Comparison of ENCODE assay signal across 14 mouse cellular contexts in the genomic region with DNA sequence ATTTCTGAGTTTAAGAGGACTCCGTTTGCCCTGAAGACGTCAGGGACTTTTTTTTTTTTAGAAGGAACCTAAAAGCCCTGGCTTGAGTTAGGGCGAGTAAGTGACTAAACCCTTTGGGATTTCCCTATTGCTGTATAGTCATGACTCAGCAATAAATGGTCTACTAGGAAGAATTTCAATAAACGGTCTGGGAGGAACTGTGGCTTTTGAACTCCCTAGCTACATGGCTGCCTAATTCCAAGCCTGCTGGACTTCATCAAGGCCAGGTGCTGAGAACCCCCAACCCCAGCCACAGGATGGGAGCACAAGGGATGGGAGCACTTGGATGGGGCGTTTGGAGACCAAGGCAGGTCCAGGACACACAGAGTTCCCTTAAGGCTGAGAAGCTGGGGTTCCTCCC. TPM values are rescaled to one million over a fixed set of nuclear protein-coding genes. Genes with fewer than 3 reads are reported as not detected.
DNase-seq lines count a peak whose midpoint lies in the region; ATAC-seq and TF ChIP-seq lines count a peak whose summit lies in the region.
"Had no signal": no experiment of that assay in that cellular context is flagged by ENCODE, and none has a peak within 500 bp of the region (broad histone marks: within the 10 kb centered on the region; RNA-seq: fewer than 3 reads in every experiment).

No protein-coding gene starts in this region.

- H3K36me3 ChIP-seq in C2C12 (ENCODE audit: control insufficient read depth, insufficient read depth) (no peaks in the 10 kb centered on the region), G1E (replicated peaks) (no peaks in the 10 kb centered on the region)
- H3K36me3 ChIP-seq in megakaryocyte, embryonic 14.5 days (replicated peaks; ENCODE audit: low read length), result no peaks in the 10 kb centered on the region
- H3K36me3 ChIP-seq: embryonic facial prominence, embryonic 12.5 days; midbrain, embryonic 15.5 days had no signal

- no peak for TF ChIP-seq CTCF in C2C12 (IDR thresholded peaks at IDR 0.05; ENCODE audit: control insufficient read depth, insufficient read depth, insufficient read length)
- TF ChIP-seq CTCF in G1E (IDR thresholded peaks at IDR 0.05; ENCODE audit: low read depth, low read length), result no peak

- H3K4me1 ChIP-seq in G1E (ENCODE audit: insufficient read depth, low read depth, low read length), result peaks cover 63% of the 10 kb centered on the region
- H3K4me1 ChIP-seq in megakaryocyte, embryonic 14.5 days, result peaks cover 89% of the 10 kb centered on the region
- H3K4me1 ChIP-seq: embryonic facial prominence, embryonic 12.5 days; midbrain, embryonic 15.5 days had no signal

- intact Hi-C loops in heart, postnatal 36 days (cut with DNase I), result no loop called here

- no peaks in the 10 kb centered on the region for H3K27me3 ChIP-seq in C2C12 (ENCODE audit: control insufficient read depth, insufficient read depth, insufficient read length)
- no peaks in the 10 kb centered on the region for H3K27me3 ChIP-seq in G1E (ENCODE audit: insufficient read depth, low read length)
- no peaks in the 10 kb centered on the region for H3K27me3 ChIP-seq in megakaryocyte, embryonic 14.5 days (replicated peaks)
- H3K27me3 ChIP-seq: embryonic facial prominence, embryonic 12.5 days; midbrain, embryonic 15.5 days had no signal

- no peaks in the 10 kb centered on the region for H3K79me2 ChIP-seq in C2C12 (ENCODE audit: control insufficient read depth, insufficient read depth)

- H3ac ChIP-seq in C2C12 (ENCODE audit: control insufficient read depth, insufficient read length, low read depth), result no peak overlapping the region

- H3K9me3 ChIP-seq in G1E (replicated peaks), result no peaks in the 10 kb centered on the region
- no peaks in the 10 kb centered on the region for H3K9me3 ChIP-seq in megakaryocyte, embryonic 14.5 days
- H3K9me3 ChIP-seq: embryonic facial prominence, embryonic 12.5 days; midbrain, embryonic 15.5 days had no signal

- H3K4me3 ChIP-seq in C2C12 (ENCODE audit: insufficient read depth, poor library complexity, severe bottlenecking) (no peak overlapping the region), G1E (ENCODE audit: low read depth, low read length) (peak overlapping the region; percentile 50; the same call in 1 of the 2 replicates)
- H3K4me3 ChIP-seq in megakaryocyte, embryonic 14.5 days (replicated peaks), result peak overlapping the region; percentile 69
- H3K4me3 ChIP-seq: embryonic facial prominence, embryonic 12.5 days; midbrain, embryonic 15.5 days had no signal

- no peaks in the 10 kb centered on the region for H3K79me3 ChIP-seq in C2C12 (ENCODE audit: low read depth)

- no peak for DNase-seq in G1E (ENCODE audit: low spot score)
- no peak for DNase-seq in layer of hippocampus, adult 8-10 months (ENCODE audit: low spot score in 2 of 2)
- DNase-seq in heart, postnatal 36 days, result no peak
- DNase-seq: cerebellum, adult 11 months; gastrocnemius, postnatal 14 days; lung, postnatal 10 days; right cerebral cortex, postnatal 25 days had no signal

- ATAC-seq in G1E (ENCODE audit: extremely low read depth, insufficient number of reproducible peaks, low FRiP score, poor library complexity, severe bottlenecking), result peak; percentile 25; the same call in 1 of the 2 replicates
- ATAC-seq in common myeloid progenitor, adult 5-6 weeks (replicated peaks; ENCODE audit: low read depth, poor library complexity, severe bottlenecking), result peak; percentile 40
- ATAC-seq in inflammation-experienced regulatory T-cells, adult 6 months, result no peak
- ATAC-seq: activated CD4-positive, CD25-positive, alpha-beta regulatory T cell, adult 4 months; midbrain, embryonic 15.5 days had no signal

TF ChIP-seq in C2C12, 6 proteins besides CTCF, POLR2A, EP300 and RAD21:
- TF ChIP-seq MYOD1 (IDR thresholded peaks at IDR 0.05; ENCODE audit: control insufficient read depth, insufficient read length, low read depth) (no peak), USF1 (IDR thresholded peaks at IDR 0.05; ENCODE audit: low read depth) (no peak), FOSL1 (IDR thresholded peaks at IDR 0.05; ENCODE audit: insufficient read depth, low read length, poor library complexity, severe bottlenecking) (no peak), MYOG (IDR thresholded peaks at IDR 0.05; ENCODE audit: control insufficient read depth, extremely low read depth, insufficient read length) (no peak), MAX (IDR thresholded peaks at IDR 0.05) (no peak), CEBPB (IDR thresholded peaks at IDR 0.05; ENCODE audit: low read depth) (peak; percentile 33)

RNA-seq across cellular contexts. Expression of a gene that starts 8.7 kb away (rescaled TPM):
- polyA plus RNA-seq in C2C12 (2012; fragmentation: generic; extraction: Trizol) (35.8 TPM), G1E (2012) (4.0 and 5.1 TPM in 2 replicates)
- total RNA-seq in G1E (2014; fragmentation: Nextera tagmentation) (49.0 and 69.5 TPM in 2 replicates), G1E (2017) (32.6 and 36.8 TPM in 2 replicates)
- total RNA-seq in common myeloid progenitor, adult 5-6 weeks (2017), result 41.4 and 44.5 TPM in 2 replicates
- polyA plus RNA-seq in megakaryocyte, embryonic 14.5 days (2012; ENCODE audit: insufficient read depth, low replicate concordance), result 2.0 and 5.1 TPM in 2 replicates
- total RNA-seq in layer of hippocampus, adult 8-10 months (2022), result 10 to 100 TPM; 16.3 to 20.3 (median 19.2) TPM
- polyA plus RNA-seq in inflammation-experienced regulatory T-cells, adult 6 months (2017; shearing (Covaris generic)), result 10 to 100 TPM; 18.5 to 34.1 (median 25.9) TPM
- total RNA-seq in heart, postnatal 36 days (2021), result 10 to 100 TPM; 23.5 to 24.5 TPM

RNA-seq across cellular contexts. Expression of a gene that starts 35.5 kb away (rescaled TPM):
- polyA plus RNA-seq in C2C12 (2012; fragmentation: generic; extraction: Trizol) (34.2 TPM), G1E (2012) (4.9 and 5.1 TPM in 2 replicates)
- total RNA-seq in G1E (2014; fragmentation: Nextera tagmentation) (59.0 and 59.7 TPM in 2 replicates), G1E (2017) (73.1 and 76.6 TPM in 2 replicates)
- total RNA-seq in common myeloid progenitor, adult 5-6 weeks (2017), result 41.2 and 44.9 TPM in 2 replicates
- 5.5 and 17.8 TPM in 2 replicates for polyA plus RNA-seq in megakaryocyte, embryonic 14.5 days (2012; ENCODE audit: insufficient read depth, low replicate concordance)
- 10 to 100 TPM; 46.0 to 50.2 (median 48.7) TPM for total RNA-seq in layer of hippocampus, adult 8-10 months (2022)
- 100 to 1,000 TPM; 113 to 129 (median 117) TPM for polyA plus RNA-seq in inflammation-experienced regulatory T-cells, adult 6 months (2017; shearing (Covaris generic))
- 10 to 100 TPM; 58.7 to 69.8 TPM for total RNA-seq in heart, postnatal 36 days (2021)
